Mouse (Mus musculus) C2C12 (cell line): ENCODE results near the gene Tnip1.
"Not testable (repeated sequence)": the region's sequence is repeated elsewhere in the genome, so short reads cannot be mapped to it uniquely, and the experiment has no call there.

ENCODE experiments used
- CTCF ChIP-seq: IDR thresholded peaks from one replicate; pipeline ENCODE4 v1.5.1; 2011; ENCODE audit not compliant: control insufficient read depth, insufficient read depth, insufficient read length
- FOSL1 ChIP-seq: IDR thresholded peaks from one replicate; pipeline ENCODE4 v1.8.0; 2011; ENCODE audit warnings: mild to moderate bottlenecking, low read length; ENCODE audit not compliant: poor library complexity, insufficient read depth, severe bottlenecking
- MAX ChIP-seq: IDR thresholded peaks from one replicate; pipeline ENCODE4 v1.6.1; 2011; ENCODE audit warnings: mild to moderate bottlenecking, control low read depth
- MYOG ChIP-seq: IDR thresholded peaks from one replicate; pipeline ENCODE4 v1.6.1; 2011; ENCODE audit not compliant: control insufficient read depth, insufficient read length; ENCODE audit errors: extremely low read depth
- USF1 ChIP-seq: IDR thresholded peaks from one replicate; pipeline ENCODE4 v1.6.1; 2011; ENCODE audit warnings: low read depth, mild to moderate bottlenecking, control low read depth, moderate library complexity

DNA sequence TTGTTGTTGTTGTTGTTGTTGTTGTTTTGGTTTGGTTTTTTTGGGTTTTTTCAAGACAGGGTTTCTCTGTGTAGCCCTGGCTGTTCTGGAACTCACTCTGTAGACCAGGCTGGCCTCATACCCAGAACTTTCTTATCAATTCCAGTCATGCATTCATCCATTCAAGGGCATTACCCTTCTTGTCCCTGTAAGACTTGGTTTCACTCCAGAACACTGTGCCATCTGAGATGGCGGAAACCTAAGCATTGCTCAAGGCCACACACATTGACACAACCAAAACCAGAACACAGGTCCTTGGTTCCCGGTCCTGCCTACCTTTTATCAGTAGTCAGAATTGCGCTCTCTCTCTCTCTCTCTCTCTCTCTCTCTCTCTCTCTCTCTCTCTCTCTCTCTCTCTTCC, 5.0 kb downstream of the Tnip1 start:
- TF ChIP-seq CTCF, FOSL1, USF1, MYOG, MAX: not testable (repeated sequence)
